Mouse (Mus musculus) layer of hippocampus, adult 9-11 months (tissue): Measurements from ENCODE around the gene Tomm70a.

Experiments
- DNase-seq: peaks from one replicate; pipeline ENCODE4 v3.0.0; 2022

The Tomm70a gene

DNA sequence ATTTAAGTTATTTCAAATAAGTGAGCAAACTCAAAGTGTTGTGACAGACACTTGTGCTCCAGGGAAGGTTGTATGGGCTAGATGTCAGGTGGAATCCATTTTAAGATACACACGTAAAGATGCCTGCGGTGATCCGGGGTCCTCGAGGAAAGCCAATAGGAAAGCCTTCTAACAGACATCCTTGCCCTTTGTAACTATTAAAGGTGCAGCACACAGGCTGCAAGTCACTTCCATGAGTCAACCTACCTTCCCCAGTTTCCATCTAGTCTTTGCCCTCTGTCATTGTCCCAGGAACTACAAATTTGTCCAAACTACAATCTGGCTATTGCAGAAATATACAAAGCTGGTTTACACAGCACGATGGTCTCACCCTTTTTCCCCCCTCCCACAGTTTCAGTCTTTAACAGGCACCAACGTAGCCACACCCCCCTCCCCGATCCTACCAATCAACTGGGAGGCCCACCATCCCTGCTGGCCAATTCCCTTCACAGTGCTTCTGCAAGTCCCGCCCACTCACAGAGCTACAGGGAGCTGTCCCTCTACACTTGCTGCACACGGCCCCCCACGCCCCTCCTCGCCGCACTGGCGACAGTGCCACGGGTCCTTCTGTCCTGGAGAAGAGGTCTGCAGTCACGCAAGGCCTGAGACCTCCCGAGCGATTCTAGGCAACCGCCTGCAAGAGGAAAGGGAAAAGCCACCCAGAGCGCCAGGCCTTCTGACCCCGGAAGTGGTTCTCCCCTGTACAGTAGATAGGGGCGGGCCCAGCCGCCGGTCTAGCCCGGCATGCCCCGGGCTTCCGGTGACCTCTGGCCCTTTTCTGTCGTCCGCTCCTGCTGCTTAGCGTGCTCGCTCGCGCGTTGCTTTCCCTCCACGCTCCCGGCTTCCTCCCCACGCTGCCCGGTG is at the start of gene Tomm70a:
TSS of gene Tomm70a (plus strand) at position 791 of the 903 bp plus-strand sequence.
- DNase-seq: peak; percentile 98

DNA sequence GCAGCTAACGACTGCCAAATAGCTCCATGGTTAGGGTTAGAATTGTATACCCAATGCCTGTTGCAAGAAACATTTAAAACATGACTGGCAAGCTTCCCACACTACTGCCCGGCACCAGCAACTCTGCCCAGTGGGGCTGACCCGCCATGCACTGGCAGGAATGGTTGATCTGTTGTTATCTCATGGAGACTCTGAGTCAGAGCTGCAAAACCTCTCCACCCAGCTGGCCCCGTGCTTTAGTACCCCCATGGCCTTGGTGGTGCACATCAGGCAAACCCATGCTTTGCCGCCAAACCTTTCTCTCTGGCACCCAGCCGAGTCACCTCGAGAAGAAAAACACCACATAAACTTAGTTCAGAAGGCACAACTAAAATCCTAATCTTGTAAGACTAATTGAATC is 45.5 kb upstream of the Tomm70a start:
- no peak for DNase-seq

DNA sequence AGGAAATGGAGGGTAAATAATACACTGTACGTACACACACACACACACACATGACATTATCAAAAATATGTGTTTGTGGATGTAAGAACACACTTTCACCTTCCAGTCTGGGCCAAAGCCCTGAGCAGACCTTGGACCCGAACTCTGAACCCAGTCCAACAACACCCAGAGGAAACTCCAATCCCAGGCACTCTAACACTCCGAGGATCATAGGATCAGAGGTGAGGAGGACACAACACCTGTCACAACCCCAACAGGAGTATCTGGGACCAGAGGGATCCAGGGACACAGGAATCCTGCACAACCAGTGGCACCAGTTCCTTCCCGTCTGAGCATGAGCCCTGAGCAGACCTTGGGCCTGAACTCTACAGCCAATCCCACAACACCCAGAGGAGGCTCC is 41.9 kb upstream of the Tomm70a start:
- DNase-seq: no peak

DNA sequence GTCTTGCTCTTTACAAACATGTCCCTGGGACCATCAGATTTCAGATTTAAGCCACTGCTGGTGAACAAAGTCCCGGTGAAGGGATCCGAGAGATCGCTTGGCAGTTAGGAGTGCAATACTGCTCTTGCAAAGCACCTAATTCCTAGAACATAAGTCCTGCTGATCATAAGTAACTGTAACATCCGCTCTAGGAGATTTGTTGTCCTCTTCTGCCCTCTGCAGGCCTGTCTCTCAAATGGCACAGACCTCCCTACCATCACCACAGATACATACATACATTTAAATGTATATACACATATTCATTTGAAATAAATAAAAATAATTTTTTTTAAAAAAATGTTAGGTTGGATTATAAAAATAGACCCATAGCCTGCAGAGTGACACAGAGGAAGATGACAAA is 29.0 kb upstream of the Tomm70a start:
- DNase-seq: peak; percentile 16

DNA sequence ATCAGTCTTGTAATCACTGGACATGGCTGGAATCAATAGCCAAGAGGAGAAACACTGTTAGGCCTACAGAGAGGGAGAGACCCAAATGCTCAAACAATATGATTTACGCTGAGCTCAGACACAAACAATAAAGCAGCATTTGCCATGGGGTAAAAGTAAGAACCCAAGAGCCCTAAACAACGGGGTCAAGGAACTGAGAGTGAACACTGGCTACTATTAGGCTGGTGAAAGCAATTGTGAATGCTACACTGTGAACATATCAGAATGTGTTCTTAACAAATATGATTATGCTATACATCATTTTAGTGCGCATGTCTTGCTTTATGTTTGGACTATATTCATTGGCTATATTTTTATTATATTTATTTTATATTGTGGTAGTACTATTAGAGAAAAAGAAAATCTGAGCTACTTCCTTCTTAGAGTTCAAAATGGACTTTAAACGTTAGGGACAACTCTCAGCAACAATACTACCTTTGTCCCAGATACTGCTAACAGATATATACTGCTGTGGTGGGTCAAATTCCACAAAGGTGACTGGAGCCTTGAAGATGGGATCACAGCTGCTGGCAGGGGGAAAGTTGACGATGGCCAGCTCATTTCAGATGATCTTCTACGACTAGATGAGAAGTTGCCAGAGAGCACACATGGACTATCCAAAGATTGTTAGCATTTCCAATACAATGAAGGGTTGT is 28.4 kb upstream of the Tomm70a start:
- DNase-seq: no peak

DNA sequence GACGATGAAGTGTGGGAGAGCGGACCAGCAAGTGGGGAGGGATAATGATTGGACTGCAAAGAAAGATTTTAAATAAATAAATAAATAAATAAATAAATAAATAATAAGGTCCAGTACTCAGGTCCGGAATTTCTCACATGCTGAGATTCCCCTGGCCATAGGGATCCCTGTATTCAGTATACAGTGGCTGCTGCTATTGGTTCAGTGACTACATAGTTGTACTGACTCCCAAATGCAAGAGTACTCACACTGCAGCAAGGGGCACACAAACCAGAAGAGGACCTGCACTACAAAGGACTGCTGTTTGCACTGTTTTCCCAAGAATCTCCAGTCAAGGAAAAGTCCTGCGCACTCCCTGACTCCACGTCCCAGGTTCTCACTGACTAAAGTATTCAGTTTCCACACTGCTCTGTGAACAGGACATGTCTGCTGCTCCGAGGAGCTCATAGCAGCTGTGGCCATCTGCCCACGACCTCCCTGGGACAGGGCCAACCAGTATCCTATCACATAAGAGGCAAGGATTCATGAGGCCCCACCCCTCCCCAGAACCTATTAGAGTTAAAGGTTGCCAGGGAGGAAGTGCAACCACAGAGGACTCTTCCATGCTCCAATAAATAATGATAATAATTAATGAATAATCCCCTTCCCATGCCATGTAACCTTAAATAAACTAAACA is 22.9 kb upstream of the Tomm70a start:
- no peak for DNase-seq

DNA sequence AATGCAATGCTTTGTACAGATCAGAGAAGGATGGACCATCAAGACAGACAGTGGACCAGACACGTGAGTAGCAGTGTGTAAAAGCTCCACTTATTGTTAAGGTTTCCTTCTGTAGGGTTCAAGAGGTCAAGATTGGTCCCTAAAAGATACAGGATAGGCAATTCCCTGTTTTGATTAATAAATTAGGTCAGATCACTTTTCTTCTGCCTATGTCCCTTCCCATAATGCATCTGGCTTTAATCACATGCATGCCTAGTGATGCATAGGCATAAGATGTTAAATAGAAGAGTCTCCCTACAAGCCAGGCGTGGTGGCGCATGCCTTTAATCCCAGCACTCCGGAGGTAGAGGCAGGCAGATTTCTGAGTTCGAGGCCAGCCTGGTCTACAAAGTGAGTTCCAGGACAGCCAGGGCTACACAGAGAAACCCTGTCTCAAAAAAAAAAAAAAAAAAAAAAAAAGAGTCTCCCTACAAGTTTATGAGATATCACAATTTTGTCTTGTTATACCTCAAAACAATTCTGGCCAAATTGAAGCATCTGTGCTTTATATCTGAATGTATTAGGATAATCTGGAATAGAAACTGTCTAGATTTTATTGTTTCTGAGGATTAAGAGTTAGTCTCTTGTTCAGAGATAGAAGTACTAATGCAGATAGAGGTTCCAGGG is 21.8 kb upstream of the Tomm70a start:
- no peak for DNase-seq

DNA sequence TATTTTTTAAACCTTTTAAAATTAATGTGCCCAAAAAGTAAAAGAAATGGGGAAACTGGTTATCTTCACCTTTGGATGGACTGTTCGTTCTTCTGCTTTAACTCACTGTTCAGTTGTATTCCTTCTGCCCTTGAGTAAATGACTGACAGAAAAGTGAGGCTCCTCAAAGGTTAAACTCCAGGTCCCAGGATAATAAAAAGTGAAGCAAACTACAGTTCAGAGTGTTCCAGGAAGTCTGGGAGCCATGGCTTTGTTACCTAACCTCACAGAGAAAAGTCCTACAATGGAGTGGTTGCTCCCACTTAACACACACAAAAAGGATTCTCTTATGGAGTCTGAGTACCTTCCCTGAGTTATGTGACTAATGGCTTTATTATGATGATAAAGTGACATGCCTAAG is 20.3 kb upstream of the Tomm70a start:
- no peak for DNase-seq

DNA sequence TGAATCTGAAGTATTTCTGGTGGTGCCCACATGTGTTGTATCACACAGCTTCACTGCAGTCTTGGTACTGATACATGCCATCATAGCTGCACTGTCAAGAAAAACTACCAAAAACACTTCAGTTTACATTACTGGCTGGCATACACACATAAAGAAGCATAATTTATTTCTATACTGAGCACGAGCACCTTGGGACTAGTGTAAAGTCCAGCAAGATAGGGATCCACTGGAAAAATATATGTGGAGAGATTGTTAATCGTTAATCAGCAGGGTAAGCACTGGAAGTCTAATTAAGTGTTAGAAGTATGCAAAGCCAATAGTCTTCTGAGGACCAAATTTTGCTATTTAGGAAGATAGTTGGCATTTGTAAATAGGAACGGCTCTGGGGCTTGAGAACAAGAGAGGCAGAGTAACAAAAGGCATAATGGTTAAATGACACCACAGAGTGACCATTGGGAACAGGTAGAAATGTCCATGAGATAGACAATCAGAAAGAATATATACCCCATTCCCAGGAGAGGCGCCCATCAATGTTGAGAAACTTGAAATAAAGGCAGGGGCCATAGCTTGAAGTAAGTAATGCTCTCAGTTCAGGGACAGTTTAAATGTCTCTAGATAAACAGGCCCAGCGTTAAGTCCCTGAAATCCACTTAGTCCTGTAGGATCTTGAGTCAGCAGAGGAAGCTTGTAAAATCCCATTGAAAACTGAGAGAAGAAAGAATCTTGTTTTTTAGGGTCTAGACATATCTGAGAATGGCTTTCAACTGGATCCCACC is 15.1 kb upstream of the Tomm70a start:
- no peak for DNase-seq

DNA sequence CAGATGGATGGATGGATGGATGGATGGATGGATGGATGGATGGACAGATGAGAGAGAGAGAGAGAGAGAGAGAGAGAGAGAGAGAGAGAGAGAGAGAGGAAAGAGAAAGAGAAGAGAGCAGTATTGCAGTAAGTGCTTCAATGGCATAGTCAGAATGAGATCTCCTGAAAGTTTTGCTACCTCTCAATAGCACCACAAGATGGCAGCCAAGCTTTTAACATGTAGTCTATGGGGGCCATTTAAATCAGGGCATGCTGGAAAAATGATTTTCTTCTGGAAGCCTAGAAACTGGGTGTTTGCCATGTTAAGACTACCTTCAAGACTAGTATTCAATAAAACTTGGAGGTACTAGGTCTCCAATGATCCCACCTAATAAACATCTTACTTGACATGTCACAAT is 5.4 kb upstream of the Tomm70a start:
- no peak for DNase-seq

DNA sequence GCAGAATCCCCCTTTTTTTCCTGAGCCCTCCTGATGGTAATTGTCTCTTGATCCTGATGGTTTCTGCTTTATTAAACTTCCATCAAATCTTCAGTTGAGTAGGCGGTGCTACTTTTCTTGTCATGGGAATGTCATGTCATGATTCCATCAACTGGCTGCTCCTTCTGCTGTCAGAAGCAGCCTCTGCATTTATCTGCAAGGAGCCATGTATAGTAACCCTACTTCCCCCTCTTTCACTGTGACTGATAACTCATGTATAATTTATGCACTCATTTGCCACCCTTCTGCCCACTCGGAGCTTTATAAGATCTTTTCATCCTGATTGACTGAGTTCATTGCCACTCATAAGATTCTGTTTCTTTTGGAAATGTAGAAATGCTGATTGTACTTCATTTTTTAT is 3.9 kb upstream of the Tomm70a start:
- no peak for DNase-seq

DNA sequence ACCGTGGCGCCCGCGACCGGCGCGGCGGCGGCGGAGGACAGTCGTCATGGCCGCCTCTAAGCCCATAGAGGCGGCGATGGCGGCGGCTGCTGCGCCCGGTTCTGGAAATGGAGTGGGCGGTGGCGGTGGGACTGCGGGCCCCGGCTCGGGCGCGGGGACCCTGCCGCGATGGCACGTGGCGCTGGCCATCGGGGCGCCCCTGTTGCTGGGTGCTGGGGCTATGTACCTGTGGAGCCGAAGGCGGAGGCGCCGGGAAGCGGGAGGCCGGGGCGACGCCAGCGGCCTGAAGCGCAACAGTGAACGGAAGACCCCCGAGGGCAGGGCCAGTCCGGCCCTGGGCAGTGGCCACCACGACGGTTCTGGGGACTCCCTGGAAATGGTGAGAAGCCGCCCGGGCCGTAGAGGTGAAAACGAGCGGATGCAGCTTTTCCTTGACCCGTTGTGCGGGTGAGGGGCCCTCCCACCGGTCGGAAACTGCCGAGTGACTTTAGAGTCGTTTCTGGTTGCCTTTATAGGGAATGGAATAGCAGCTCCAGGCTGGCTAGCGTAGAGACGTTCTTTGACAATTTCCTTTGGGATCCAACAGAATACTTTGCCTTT is 413 bp downstream of the Tomm70a start:
- DNase-seq: no peak

DNA sequence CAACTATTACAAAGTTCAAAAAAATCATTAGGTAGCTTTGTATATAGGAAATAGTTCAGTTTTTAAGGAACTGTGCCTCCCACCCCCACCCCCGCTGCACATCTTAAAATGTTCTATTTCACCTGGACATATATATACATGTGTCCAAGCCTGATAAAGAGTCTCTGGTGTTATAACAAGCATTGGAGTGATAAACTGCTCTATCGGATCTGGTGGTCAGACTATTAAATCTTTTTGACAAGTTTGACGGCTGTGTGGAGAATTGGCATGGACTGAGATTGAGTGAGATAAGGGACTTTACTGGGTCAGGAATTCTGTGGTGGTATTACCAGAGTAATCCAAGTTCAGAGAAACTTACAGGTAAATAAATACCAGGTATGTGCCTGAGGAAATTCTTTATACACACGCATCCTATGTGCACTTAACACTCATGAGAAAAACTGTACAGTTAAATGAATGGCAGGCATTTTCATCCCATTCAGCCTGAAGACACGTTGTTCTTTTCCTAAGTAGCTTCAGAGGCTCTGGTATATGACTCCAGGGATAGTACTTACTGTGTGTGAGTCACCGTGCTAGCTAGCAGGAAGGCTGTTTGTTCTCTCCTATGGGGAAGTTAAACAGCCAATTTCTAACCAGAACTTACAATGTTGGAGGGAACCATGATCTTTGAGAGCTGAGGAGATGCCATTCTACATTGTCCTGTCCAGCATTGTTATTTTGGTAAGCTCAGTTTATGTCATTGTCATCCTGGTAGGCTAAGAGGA is 1.4 kb downstream of the Tomm70a start:
- no peak for DNase-seq

DNA sequence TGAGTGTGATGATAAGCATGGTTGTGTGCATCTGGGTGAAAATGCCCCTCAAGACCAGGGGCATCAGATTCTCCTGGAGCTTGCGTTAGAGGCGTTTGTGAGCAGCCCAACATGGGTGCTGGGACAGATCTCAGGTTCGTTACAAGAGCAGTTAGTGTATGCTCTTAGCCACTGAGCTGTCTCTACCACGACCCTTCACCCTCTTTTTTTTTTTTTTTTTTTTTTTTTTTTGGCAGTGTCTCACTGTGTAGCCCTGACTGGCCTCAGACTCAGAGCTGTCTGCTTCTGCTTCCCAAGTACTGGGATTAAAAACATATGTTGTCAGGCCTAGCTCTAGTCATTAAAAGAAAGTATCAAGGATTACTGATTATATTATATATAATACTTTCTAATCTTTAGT is 4.8 kb downstream of the Tomm70a start:
- DNase-seq: no peak

DNA sequence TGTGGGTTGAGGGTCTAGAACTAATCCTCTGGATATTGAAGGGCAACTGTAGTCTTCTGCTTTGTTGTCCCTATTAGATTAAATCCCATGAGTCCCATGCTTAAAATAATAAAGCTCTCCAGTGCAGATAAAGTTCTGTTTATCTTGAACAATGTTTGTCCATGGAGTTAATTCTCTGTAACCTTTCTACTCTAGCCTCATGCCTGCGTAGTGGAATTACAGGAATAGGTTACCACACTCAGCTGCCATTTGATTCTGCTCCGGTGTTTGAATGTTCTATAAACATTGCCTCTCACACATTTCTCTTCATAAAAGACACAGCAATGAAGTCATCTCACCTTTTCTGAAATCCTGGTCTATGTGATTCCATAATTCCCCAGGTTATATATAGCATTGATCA is 6.3 kb downstream of the Tomm70a start:
- no peak for DNase-seq

DNA sequence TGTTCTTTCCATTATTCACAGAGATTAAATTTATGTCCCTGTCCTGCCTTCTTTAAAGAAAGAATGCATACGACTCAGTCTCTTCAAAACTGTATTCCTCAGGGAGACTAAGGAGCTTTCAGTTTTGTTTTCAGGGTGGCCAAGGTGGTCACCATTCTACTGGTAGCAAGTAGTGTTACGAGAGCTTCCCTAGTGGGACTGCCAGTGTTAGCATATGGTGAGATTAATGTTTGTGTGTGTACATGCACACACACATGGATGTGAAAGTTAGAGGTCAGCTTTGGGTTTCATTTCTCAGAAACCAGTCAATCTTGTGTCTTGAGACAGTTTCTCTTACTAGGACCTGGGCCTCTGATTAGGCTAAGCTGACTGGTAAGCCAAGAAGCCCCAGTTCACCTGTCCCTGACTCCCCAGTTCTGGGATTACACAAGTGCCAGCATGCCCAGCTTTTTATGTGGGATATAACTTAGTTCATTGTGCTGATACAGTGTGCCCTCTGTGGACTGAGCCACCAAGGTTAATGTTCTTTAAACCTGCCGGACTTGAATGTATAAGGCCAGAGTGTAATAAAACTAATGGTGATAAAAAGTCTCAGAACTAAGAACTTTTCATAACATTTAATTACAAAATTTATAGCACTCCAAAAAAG is 9.4 kb downstream of the Tomm70a start:
- no peak for DNase-seq

DNA sequence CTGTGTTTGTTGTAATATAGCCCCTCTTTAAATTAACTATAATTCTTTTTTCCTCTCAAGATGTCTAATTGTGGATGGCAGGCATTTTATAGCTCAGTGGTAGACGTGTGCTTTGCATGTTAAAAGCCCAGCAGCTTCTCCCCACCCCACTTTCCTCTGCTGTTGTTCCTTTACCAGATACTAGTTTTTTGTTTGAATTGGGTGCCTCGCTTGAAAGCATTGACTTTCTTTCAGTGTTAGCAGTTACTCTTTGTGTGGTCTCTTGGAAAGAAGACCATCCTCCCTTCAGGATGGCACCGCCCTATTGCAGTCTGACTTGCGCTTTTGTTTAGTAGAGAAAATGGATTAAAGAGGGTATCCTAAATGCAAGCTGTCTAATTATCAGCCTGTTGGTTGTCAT is 10.0 kb downstream of the Tomm70a start:
- DNase-seq: no peak

DNA sequence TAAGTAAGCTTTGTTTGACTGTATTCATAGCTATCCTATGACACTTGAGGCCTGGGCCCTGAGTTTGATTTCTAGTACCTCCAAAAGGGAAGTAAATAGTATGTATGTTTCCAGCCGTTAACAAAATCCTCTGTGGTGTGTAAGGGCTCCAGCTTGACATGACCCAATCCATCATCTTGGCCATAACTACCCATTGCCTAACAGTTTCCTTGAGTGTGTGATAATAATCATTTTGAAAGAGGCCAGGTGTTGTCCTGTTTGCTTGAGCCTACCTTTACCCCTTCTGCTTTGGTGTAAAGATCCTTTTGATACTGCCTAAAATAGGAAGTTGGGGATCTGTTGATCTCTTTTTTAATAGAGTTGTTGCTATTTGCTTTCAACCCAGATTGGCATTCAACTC is 10.8 kb downstream of the Tomm70a start:
- no peak for DNase-seq

DNA sequence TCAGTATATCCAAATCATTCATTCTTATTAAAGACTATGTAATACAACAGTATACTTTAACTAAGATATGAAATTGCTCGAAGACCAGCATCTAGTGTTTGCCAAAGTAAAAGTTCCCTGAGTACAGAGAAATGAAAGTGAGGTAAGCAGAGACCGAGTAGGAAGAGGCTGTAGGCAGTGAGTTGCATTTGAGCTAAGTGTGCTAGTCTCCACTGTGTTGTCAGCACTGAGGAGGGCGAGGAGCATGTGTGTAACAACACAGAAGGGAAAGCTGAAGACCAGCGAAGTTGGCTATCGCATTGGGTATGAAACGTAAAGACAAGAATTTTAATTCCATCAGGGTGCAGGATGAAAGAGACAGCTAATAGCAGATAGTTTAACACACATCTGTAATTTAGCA is 12.1 kb downstream of the Tomm70a start:
- no peak for DNase-seq

DNA sequence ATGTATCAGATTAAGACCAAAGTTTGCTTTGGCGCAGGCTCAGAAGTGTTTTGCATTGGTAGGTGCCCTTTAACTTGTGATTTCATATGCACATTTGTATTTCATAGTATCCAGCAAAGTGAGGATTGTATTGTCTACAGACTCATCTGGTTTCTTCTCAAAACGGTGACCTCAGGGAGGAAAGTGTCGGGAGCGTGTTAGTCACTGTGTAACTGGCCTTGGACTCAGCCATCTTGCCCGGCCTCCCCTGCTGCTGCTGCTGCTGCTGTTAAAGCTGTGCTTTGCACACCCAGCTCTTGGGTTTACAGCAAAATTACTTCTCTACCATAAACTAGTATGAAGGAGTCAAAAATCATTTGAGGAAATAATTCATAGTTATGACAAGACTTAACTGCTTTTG is 23.2 kb downstream of the Tomm70a start:
- DNase-seq: no peak

DNA sequence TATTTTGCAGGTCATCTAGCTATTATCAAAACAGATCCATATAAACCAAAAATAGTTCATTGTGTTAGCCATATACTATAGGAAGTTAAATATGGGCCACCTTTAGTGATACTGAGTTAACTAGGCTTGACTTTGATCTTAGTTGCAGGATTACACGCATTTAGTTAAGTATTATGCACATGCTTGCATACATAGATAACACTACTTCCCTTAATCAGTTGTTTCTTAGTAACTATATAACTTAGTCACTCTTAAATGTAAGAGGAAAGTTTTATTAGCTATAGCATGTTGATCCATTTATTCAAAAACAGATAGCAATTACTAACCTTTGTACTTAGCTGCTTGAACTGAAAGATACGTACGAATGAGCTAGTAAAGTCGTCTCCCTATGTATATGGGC is 29.9 kb downstream of the Tomm70a start:
- no peak for DNase-seq
